Mouse (Mus musculus) heart, embryonic 12.5 days (tissue): ENCODE measurements around the gene Urm1. TPM values are rescaled to one million over a fixed set of nuclear protein-coding genes. Genes with fewer than 3 reads are reported as not detected.

Experiments used
- ATAC-seq: fragments of 200-750 bp; cut with Nextera tagmentation; 2 replicates; pipeline ENCODE4 v1.8.0; 2017; ENCODE audit warnings: moderate TSS enrichment, moderate library complexity; ENCODE audit not compliant: insufficient number of reproducible peaks, low FRiP score
- H3K27ac ChIP-seq: fragments of 300-500 bp; sonication (generic); 2 replicates; pipeline ENCODE4 v1.5.1; 2016; ENCODE audit warnings: mild to moderate bottlenecking, moderate library complexity; ENCODE audit not compliant: poor library complexity, severe bottlenecking
- H3K27me3 ChIP-seq: fragments of 300-500 bp; sonication (generic); replicated peaks from 2 replicates; pipeline ENCODE4 v1.6.1; 2016; ENCODE audit warnings: mild to moderate bottlenecking, moderate library complexity
- H3K36me3 ChIP-seq: fragments of 300-500 bp; sonication (generic); 2 replicates; pipeline ENCODE4 v1.6.1; 2016; ENCODE audit warnings: mild to moderate bottlenecking, moderate library complexity
- H3K4me1 ChIP-seq: fragments of 300-500 bp; sonication (generic); replicated peaks from 2 replicates; pipeline ENCODE4 v1.6.1; 2016; ENCODE audit warnings: mild to moderate bottlenecking
- H3K4me2 ChIP-seq: fragments of 300-500 bp; sonication (generic); 2 replicates; pipeline ENCODE4 v1.6.1; 2016; ENCODE audit warnings: mild to moderate bottlenecking, moderate library complexity
- H3K4me3 ChIP-seq: fragments of 300-500 bp; sonication (generic); 2 replicates; pipeline ENCODE4 v1.5.1; 2016; ENCODE audit warnings: mild to moderate bottlenecking
- H3K9ac ChIP-seq: fragments of 300-500 bp; sonication (generic); 2 replicates; pipeline ENCODE4 v1.6.1; 2016; ENCODE audit warnings: mild to moderate bottlenecking, moderate library complexity
- H3K9me3 ChIP-seq: fragments of 300-500 bp; sonication (generic); replicated peaks from 2 replicates; pipeline ENCODE4 v1.6.1; 2016; ENCODE audit warnings: mild to moderate bottlenecking, moderate library complexity
- WGBS: fragments of 180-500 bp; shearing (Covaris S2); methylation state at CpG from one replicate; pipeline ENCODE4 v1.1.7; 2016; 5-methylcytosine and 5-hydroxymethylcytosine counted together
- microRNA-seq: library from miRNA; unstranded; fragments of <30 nt; microRNA quantifications from one replicate; pipeline ENCODE4, GENCODE M21; 2017
- polyA plus RNA-seq: library from polyadenylated mRNA; unstranded; fragments of >200 nt; fragmentation: Nextera tagmentation; extraction: Ambion mirVana; gene quantifications from 2 replicates; pipeline ENCODE4 v1.2.1, GENCODE M21; 2016

Gene Urm1
- polyA plus RNA-seq, 1 experiment from 2014 or later = 15.6 TPM

DNA sequence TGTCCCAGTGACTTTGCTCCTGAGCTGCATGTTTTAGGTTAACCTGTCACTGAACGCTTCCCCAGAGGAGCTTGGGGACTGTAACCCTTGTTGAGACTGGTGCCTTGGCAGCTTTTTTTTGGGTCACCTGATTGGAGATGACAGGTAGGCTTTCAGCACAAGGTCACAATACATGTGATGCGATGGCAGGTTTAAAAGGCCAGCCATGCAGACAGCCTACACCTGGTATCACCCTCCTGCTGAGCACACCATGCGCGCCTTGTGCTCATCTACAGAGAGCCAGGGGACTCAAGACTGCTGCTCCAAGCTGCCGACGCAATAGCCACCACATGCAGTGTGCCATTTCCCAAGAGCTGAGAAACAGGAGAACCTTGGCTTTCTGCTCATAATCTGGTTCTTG is 71.9 kb downstream of the Urm1 start:
- Histone ChIP-seq H3K4me2 (no peak overlapping the region), H3K4me3 (no peak overlapping the region), H3K9ac (no peak overlapping the region), H3K4me1 (peaks cover 16% of the 10 kb centered on the region), H3K36me3 (peaks cover 51% of the 10 kb centered on the region), H3K27ac (no peak overlapping the region), H3K9me3 (no peaks in the 10 kb centered on the region), H3K27me3 (no peaks in the 10 kb centered on the region)
- 90% methylated on average over 6 of the region's 6 CpGs for WGBS
- ATAC-seq = no peak

Small RNA genes lying within 50 kb of the gene (microRNA-seq; reads per million reads assigned to microRNA genes)
- not detected for gene Mir219a-2
- gene Mir219b = not detected

Other genes with a start within 250 kb of the Urm1 start
- gene Rapgef1, start 200.4 kb upstream of the Urm1 start, polyA plus RNA-seq = 13.2 and 14.5 TPM in 2 replicates
- not detected in 2 replicates for gene Gm13420, start 68.4 kb upstream of the Urm1 start, polyA plus RNA-seq
- gene Gm13547, start 60.8 kb upstream of the Urm1 start, polyA plus RNA-seq = 0.44 TPM in 1 of 2 replicates, not detected in the other
- 21.8 and 23.8 TPM in 2 replicates for gene Coq4, start 32.6 kb upstream of the Urm1 start, polyA plus RNA-seq
- gene Trub2, start 31.6 kb upstream of the Urm1 start, polyA plus RNA-seq = 25.8 and 26.6 TPM in 2 replicates
- 10.9 and 11.0 TPM in 2 replicates for gene Slc27a4, start 17.4 kb upstream of the Urm1 start, polyA plus RNA-seq
- 24.7 and 26.9 TPM in 2 replicates for gene Cercam, start 49.1 kb downstream of the Urm1 start, polyA plus RNA-seq
- 64.1 and 72.2 TPM in 2 replicates for gene Odf2, start 69.1 kb downstream of the Urm1 start, polyA plus RNA-seq
- gene Gle1, start 115.4 kb downstream of the Urm1 start, polyA plus RNA-seq = 42.8 and 43.3 TPM in 2 replicates
- 124 and 141 TPM in 2 replicates for gene Sptan1, start 145.5 kb downstream of the Urm1 start, polyA plus RNA-seq
- 15.8 and 15.9 TPM in 2 replicates for gene Wdr34, start 228.8 kb downstream of the Urm1 start, polyA plus RNA-seq
- 297 and 306 TPM in 2 replicates for gene Set, start 237.3 kb downstream of the Urm1 start, polyA plus RNA-seq